Mouse (Mus musculus): Measurements from ENCODE around the gene Lsp1. TPM values are rescaled to one million over a fixed set of nuclear protein-coding genes. Genes with fewer than 3 reads are reported as not detected.

Gene Lsp1
- polyA plus RNA-seq, 1 experiment from 2014 or later, result 49.3 TPM

DNA sequence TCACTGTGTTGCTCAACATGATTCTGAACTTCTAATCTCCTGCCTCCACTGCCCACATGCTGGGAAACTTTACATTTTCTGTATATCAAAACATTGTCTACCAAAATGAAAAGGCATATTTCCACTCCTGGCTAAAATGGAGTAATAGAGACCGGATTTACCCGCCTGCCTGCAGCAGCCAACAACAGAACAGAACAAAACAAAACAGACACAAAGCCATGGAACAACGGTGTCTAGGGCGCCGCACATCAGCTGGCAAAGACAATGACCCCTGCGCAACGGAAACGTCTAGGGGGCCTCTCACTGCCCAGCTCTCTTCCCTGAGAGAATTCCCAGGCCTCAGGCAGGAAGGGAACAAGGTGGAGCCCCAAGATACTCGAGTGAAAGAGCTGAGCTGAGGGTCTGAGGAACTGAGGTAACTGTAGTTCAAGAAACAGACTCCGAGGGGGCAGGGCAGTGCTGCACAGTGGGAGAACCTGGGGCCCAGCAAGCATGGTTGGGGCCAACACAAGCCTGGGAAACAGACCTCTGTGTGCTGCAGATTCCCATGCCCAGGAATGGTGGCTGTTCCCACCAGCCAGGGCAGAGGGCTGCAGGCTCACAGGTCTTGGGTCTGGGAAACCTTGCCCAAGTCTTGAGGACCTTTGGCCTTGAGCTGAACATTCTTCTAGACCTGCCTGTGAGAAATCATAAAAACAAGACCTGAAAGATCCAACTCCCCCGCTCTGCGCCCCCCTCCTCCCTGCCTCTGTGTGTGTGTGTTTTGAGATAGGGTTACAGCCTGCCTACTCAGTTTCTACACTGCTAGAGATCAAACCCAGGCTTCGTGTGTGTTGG is 65.0 kb downstream of the Lsp1 start:
- no peak overlapping the region for H3K9ac ChIP-seq
- 33% methylated on average over 13 of the region's 13 CpGs for WGBS

DNA sequence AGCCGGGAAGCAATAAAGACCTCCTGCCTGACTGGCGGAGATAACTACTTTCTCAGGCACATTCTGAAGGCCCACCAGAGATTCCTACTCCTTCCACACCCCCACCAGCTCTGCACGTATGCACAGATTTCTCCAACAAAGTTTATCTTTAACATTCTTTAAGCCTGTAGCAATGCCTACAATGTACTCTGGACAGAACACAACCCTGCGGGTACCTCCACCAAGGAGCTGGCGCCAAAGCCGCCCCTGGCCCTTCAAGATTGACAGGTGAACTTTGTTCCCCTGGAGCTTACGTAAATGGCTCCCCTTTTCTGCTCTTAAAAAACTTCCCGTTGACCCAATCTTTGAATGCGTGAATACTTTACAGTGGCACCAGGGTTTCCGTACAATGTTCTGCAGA is 68.7 kb downstream of the Lsp1 start:
- H3K27me3 ChIP-seq, result no peaks in the 10 kb centered on the region
- peak overlapping the region; percentile 49; the same call in 1 of the 2 replicates for H3K27ac ChIP-seq (replicated peaks)
- H3K4me3 ChIP-seq (replicated peaks), result no peak overlapping the region
- no peaks in the 10 kb centered on the region for H3K9me3 ChIP-seq (replicated peaks)
- H3K4me1 ChIP-seq, result peaks cover 56% of the 10 kb centered on the region
- no peak overlapping the region for H3K4me2 ChIP-seq (replicated peaks)
- H3K36me3 ChIP-seq, result no peaks in the 10 kb centered on the region
- WGBS, result 63% methylated on average over 10 of the region's 10 CpGs
- no peak for ATAC-seq (ENCODE audit: insufficient number of reproducible peaks, low FRiP score, low TSS enrichment, low read depth)
- no peak overlapping the region for H3K9ac ChIP-seq

More for the DNA sequence above, 65.0 kb downstream of the Lsp1 start:
- Histone ChIP-seq H3K4me1 (peaks cover 49% of the 10 kb centered on the region), H3K36me3 (no peaks in the 10 kb centered on the region), H3K9me3 (replicated peaks) (no peaks in the 10 kb centered on the region), H3K4me3 (replicated peaks) (no peak overlapping the region), H3K27me3 (no peaks in the 10 kb centered on the region), H3K27ac (replicated peaks) (peak overlapping the region; percentile 82), H3K4me2 (replicated peaks) (no peak overlapping the region)
- ATAC-seq (ENCODE audit: insufficient number of reproducible peaks, low FRiP score, low TSS enrichment, low read depth), result peak; percentile 61; the same call in 1 of the 2 replicates

DNA sequence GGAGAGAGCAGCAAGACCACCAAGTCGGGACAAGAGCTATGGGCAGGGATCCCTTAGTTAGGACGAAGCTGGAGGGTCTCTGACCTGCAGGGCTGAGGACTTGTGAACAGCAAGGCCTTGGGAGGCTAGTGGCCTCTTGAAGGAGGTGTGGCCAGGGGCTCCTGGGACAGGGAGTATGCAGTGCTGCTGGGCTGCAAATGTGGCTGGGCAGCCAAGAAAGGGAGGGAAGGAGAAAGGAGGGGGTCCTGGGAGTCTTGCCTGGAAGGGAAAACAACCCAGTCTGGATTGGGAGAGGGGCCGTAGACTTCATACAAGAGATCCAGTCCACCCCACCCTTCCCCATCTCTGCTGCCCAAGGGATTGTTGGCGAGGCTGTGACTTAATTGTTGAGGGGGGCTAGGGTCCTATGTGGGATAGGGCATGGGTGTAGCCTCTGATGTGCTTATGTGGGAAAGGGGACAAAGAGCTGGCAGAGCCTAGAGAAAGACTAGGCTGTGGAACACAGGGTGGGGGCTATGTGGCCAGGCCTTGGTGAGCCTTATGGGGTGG is 71.4 kb downstream of the Lsp1 start:
- Histone ChIP-seq H3K9ac (no peak overlapping the region), H3K4me1 (peaks cover 52% of the 10 kb centered on the region), H3K27me3 (no peaks in the 10 kb centered on the region), H3K4me2 (replicated peaks) (peak overlapping the region; percentile 86), H3K27ac (replicated peaks) (peak overlapping the region; percentile 97), H3K9me3 (replicated peaks) (no peaks in the 10 kb centered on the region), H3K4me3 (replicated peaks) (no peak overlapping the region), H3K36me3 (peaks cover 7% of the 10 kb centered on the region; the same call in 1 of the 2 replicates)
- no peak for ATAC-seq (ENCODE audit: insufficient number of reproducible peaks, low FRiP score, low TSS enrichment, low read depth)
- whole genome bisulfite sequencing, result 64% methylated on average over 4 of the region's 4 CpGs

DNA sequence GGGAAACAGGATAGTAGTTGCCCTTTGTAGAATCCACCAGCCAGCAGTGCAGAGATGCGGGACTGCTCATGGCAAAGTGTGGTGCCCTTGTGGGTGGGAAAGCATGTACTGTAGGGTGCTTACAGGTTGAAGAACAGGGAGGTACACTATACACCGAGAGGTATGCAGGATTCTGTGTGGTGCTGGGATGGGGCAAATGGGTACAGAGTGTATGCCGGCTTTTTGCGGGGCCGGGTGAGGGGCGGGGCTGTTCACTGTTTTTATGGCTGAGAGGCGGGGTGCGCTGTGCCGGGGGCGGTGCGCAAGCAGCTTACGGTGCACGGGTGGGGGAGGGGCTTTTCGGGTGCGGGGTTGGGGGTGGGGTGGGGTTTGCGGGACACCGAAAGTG is 72.1 kb downstream of the Lsp1 start, which contains the start of gene Mrpl23:
Mrpl23 (plus strand) TSS at position 16 of the 388 bp plus-strand sequence.
- H3K4me2 ChIP-seq (replicated peaks), result peak within 1 kb of the TSS; percentile 86
- no peaks in the 10 kb centered on the region for H3K27me3 ChIP-seq
- peak within 1 kb of the TSS; percentile 80 for H3K9ac ChIP-seq
- peaks cover 7% of the 10 kb centered on the region; the same call in 1 of the 2 replicates for H3K36me3 ChIP-seq
- peak within 1 kb of the TSS; percentile 65 for H3K4me3 ChIP-seq (replicated peaks)
- H3K27ac ChIP-seq (replicated peaks), result peak within 1 kb of the TSS; percentile 97
- no peaks in the 10 kb centered on the region for H3K9me3 ChIP-seq (replicated peaks)
- H3K4me1 ChIP-seq, result peaks cover 52% of the 10 kb centered on the region
- ATAC-seq (ENCODE audit: insufficient number of reproducible peaks, low FRiP score, low TSS enrichment, low read depth), result peak; percentile 61
- WGBS, result 5% methylated on average over 17 of the region's 17 CpGs

DNA sequence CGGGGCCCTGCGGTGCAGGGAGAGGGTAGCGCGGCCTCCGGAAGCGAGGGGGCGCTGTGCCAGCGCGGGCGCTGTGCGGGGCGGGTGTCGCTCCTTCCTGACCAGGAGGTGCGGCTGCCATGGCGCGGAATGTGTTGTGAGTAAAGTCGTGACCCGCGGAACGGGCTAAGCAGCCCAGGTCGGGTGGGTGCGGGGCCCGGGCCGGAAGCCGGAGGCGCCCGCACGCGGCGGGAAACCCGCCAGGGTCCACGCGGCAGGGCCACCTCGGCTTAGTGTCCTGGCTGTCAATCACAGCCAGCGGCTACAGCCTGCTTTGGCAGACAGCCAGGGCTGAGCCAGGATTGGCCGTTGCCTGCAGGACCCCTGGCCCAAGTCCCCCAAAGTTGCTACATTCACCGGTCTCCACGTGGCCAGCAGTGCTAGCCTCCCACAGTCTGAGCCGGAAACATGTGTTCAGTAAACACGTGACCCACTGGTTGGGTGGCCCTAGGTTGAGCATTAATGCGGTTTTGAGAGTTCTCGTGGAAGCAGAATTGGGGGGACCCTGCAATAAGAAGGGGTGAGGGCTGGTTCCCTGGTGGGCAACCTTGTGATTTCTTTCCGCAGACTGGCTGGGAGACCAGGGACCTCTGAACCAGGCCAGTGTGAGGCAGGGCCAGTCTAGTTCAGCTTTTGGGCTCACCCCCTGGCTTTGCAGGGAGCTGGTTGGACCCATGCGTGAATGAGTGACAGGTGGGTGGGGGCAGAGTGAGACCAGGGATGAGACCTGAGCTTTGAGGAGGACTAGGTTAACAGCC is 72.6 kb downstream of the Lsp1 start:
- peaks cover 7% of the 10 kb centered on the region; the same call in 1 of the 2 replicates for H3K36me3 ChIP-seq
- no peaks in the 10 kb centered on the region for H3K9me3 ChIP-seq (replicated peaks)
- peak overlapping the region; percentile 97 for H3K27ac ChIP-seq (replicated peaks)
- H3K9ac ChIP-seq, result peak overlapping the region; percentile 80
- peak overlapping the region; percentile 86 for H3K4me2 ChIP-seq (replicated peaks)
- peaks cover 55% of the 10 kb centered on the region for H3K4me1 ChIP-seq
- peak; percentile 81 for ATAC-seq (ENCODE audit: insufficient number of reproducible peaks, low FRiP score, low TSS enrichment, low read depth)
- WGBS, result under 1% methylated on average over 44 of the region's 44 CpGs
- H3K4me3 ChIP-seq (replicated peaks), result peak overlapping the region; percentile 65
- no peaks in the 10 kb centered on the region for H3K27me3 ChIP-seq

DNA sequence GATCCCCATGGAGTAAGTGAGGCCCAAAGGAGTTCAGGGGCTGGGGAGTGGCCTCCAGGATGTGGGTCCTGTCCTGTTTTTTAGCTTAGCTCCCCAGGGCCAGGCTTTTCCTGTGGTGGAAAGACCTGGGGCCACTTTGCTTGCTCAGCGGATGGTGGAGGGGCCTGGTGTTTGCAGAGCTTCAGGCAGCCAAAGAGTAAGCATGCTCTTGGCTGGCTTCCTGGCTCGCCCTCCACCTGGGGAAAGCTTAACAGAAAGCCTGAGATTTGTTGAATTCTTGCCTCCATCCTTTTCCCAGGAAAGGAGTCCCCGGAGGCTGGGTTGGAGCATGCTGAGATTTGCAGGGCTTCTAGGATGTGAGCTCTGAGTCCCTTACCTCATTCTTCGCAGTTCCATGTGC is 74.5 kb downstream of the Lsp1 start:
- WGBS, result 45% methylated on average over 4 of the region's 4 CpGs
- ATAC-seq (ENCODE audit: insufficient number of reproducible peaks, low FRiP score, low TSS enrichment, low read depth), result no peak
- Histone ChIP-seq H3K4me2 (replicated peaks) (no peak overlapping the region), H3K9ac (no peak overlapping the region), H3K9me3 (replicated peaks) (no peaks in the 10 kb centered on the region), H3K27me3 (no peaks in the 10 kb centered on the region), H3K27ac (replicated peaks) (peak overlapping the region; percentile 97), H3K4me1 (peaks cover 74% of the 10 kb centered on the region), H3K4me3 (replicated peaks) (no peak overlapping the region), H3K36me3 (peaks cover 7% of the 10 kb centered on the region; the same call in 1 of the 2 replicates)

DNA sequence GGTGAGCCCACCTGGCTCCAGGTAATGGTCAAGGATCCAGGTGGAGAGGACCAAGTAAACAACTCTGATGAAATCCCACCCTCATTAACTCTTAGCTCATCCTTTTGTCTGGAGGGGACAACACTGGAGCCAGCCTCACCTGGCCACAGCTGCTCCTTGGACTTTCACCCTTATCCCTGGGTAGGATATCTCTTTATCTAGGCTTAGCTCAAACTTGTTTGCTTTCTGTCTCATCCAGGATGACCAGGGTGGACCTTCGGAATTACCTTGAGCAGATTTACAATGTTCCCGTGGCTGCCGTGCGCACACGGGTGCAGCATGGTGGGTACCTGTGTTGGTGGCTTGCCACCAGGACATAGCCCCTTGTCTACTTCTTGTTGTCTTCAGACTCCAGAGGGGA is 75.2 kb downstream of the Lsp1 start:
- no peak overlapping the region for H3K4me3 ChIP-seq (replicated peaks)
- WGBS, result 94% methylated on average over 5 of the region's 5 CpGs
- no peak for ATAC-seq (ENCODE audit: insufficient number of reproducible peaks, low FRiP score, low TSS enrichment, low read depth)
- H3K27ac ChIP-seq (replicated peaks), result peak overlapping the region; percentile 97
- no peak overlapping the region for H3K9ac ChIP-seq
- no peaks in the 10 kb centered on the region for H3K9me3 ChIP-seq (replicated peaks)
- no peaks in the 10 kb centered on the region for H3K27me3 ChIP-seq
- H3K36me3 ChIP-seq, result peaks cover 10% of the 10 kb centered on the region; the same call in 1 of the 2 replicates
- H3K4me1 ChIP-seq, result peaks cover 75% of the 10 kb centered on the region
- no peak overlapping the region for H3K4me2 ChIP-seq (replicated peaks)

DNA sequence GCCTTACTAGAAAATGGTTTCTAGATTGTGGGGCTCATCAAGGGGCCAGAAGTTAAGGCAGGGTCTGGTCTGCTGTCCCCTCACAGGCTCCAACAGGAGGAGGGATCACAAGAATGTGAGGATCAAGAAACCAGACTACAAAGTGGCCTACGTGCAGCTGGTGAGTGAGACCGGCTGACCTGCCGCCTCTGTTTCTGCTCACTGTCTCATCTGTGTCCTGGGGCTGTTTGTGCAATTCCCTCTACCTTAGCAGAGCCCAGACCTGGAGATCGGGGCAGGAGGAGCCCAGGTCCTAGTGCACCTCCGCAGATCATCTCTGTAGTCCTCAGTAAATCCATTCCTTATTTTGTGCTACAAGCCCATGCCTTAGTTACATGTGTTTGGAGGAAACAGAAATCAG is 76.6 kb downstream of the Lsp1 start:
- H3K4me1 ChIP-seq, result peaks cover 71% of the 10 kb centered on the region
- H3K27ac ChIP-seq (replicated peaks), result peak overlapping the region; percentile 95
- H3K4me3 ChIP-seq (replicated peaks), result no peak overlapping the region
- H3K9me3 ChIP-seq (replicated peaks), result no peaks in the 10 kb centered on the region
- 32% methylated on average over 5 of the region's 5 CpGs for WGBS
- no peaks in the 10 kb centered on the region for H3K27me3 ChIP-seq
- peaks cover 17% of the 10 kb centered on the region for H3K36me3 ChIP-seq
- H3K9ac ChIP-seq, result peak overlapping the region; percentile 12; the same call in 1 of the 2 replicates
- no peak overlapping the region for H3K4me2 ChIP-seq (replicated peaks)
- ATAC-seq (ENCODE audit: insufficient number of reproducible peaks, low FRiP score, low TSS enrichment, low read depth), result no peak

DNA sequence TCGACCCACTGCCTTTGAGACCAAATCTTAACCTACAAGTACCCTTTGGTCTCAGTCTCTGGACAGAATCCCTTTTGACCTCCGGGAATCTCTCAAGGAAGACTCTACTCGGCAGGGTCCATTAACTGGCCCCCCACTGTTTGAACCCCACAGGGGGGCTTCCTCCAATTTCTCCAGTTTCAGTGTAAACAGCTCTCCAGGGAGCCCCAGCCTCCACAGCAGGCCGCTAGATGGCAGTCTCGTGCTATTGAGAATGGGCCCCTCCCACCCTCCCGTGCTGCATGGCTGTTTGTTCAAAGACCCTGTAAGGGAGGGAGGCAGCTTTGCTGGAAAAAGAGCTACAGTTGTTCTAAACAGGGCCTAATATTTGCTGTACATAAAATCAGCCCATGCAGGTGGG is 77.3 kb downstream of the Lsp1 start:
- 5% methylated on average over 6 of the region's 6 CpGs for WGBS
- peaks cover 69% of the 10 kb centered on the region for H3K4me1 ChIP-seq
- peak overlapping the region; percentile 24 for H3K9ac ChIP-seq
- H3K27me3 ChIP-seq, result no peaks in the 10 kb centered on the region
- H3K27ac ChIP-seq (replicated peaks), result peak overlapping the region; percentile 95
- H3K4me2 ChIP-seq (replicated peaks), result no peak overlapping the region
- no peak overlapping the region for H3K4me3 ChIP-seq (replicated peaks)
- H3K9me3 ChIP-seq (replicated peaks), result no peaks in the 10 kb centered on the region
- peaks cover 17% of the 10 kb centered on the region for H3K36me3 ChIP-seq
- peak; percentile 70 for ATAC-seq (ENCODE audit: insufficient number of reproducible peaks, low FRiP score, low TSS enrichment, low read depth)

DNA sequence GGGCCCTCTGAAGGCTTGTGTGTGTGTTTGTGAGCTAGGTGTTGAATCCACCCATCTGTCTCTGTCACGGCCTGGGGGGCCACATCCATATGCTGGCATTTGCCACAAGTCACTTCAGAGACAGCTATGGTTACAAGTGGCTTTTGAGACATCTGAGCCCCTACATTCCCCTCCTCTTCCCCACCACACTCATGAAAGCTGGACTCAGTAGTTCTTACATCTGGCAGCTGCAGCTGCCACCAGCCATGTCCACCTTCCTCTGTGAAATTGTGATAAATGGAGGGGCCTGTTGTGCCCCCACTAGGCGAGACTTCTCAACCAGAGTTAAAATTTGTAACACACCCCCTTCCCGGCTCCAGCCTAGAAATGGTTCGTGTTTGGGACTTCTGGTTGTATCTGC is 77.7 kb downstream of the Lsp1 start:
- peaks cover 17% of the 10 kb centered on the region for H3K36me3 ChIP-seq
- H3K4me2 ChIP-seq (replicated peaks), result no peak overlapping the region
- H3K9ac ChIP-seq, result peak overlapping the region; percentile 24
- H3K27ac ChIP-seq (replicated peaks), result peak overlapping the region; percentile 95
- peak; percentile 15; the same call in 1 of the 2 replicates for ATAC-seq (ENCODE audit: insufficient number of reproducible peaks, low FRiP score, low TSS enrichment, low read depth)
- no peak overlapping the region for H3K4me3 ChIP-seq (replicated peaks)
- no peaks in the 10 kb centered on the region for H3K9me3 ChIP-seq (replicated peaks)
- WGBS, result 16% methylated on average over 4 of the region's 4 CpGs
- H3K27me3 ChIP-seq, result no peaks in the 10 kb centered on the region
- peaks cover 69% of the 10 kb centered on the region for H3K4me1 ChIP-seq

DNA sequence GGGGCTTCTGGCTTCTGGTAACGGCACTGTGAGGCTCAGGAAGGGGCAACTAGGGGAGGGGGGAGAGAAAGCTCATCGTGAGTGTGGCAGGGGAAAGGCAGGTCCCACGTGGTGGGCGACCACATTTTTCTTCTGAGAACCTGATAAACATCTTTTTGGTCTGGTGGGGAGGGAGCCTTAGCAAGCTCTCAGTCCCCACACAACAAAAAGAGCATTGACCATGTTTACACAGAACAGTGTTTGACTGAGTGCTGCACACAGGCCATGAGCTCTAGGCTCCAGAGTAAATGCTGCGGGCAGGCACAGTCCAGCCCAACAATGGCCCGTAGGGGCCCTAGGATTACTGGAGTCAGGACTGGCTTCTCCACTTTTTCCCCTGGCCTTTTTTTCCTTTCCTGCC is 78.2 kb downstream of the Lsp1 start:
- WGBS, result 19% methylated on average over 6 of the region's 6 CpGs
- H3K27me3 ChIP-seq, result no peaks in the 10 kb centered on the region
- H3K9ac ChIP-seq, result no peak overlapping the region
- no peak overlapping the region for H3K4me3 ChIP-seq (replicated peaks)
- H3K36me3 ChIP-seq, result peaks cover 17% of the 10 kb centered on the region
- H3K9me3 ChIP-seq (replicated peaks), result no peaks in the 10 kb centered on the region
- H3K4me1 ChIP-seq, result peaks cover 69% of the 10 kb centered on the region
- no peak for ATAC-seq (ENCODE audit: insufficient number of reproducible peaks, low FRiP score, low TSS enrichment, low read depth)
- H3K27ac ChIP-seq (replicated peaks), result peak overlapping the region; percentile 95
- no peak overlapping the region for H3K4me2 ChIP-seq (replicated peaks)
